Mouse (Mus musculus): ENCODE data around the gene Gpr84.

- TF ChIP-seq CTCF (IDR thresholded peaks at IDR 0.05; ENCODE audit: extremely low read depth, insufficient read depth, low read length) (no peak), POLR2A (IDR thresholded peaks at IDR 0.05; ENCODE audit: extremely low read depth, insufficient read depth, low read length) (no peak)
These were observed 32.6 kb upstream of the Gpr84 start for GRCm38 (mm10) chr15:103343008-103343407.
